Mouse (Mus musculus) cerebellum, postnatal 14 days (tissue): ENCODE data around the gene Csf2ra.
A peak's percentile ranks its signal among the peaks of the same experiment; 100 is the strongest.
"Not testable (repeated sequence)": the region's sequence is repeated elsewhere in the genome, so short reads cannot be mapped to it uniquely, and the experiment has no call there.

Experiments
- DNase-seq, 2 experiments: peaks; one replicate each; pipeline ENCODE4 v3.0.0; 2021; ENCODE audit warnings: mixed read lengths in 2 of 2

Csf2ra gene

GRCm38 (mm10) chr19:61224678-61225525 is 3.3 kb downstream of the Csf2ra start:
- DNase-seq, result peak; percentile 19 to 45

- DNase-seq, result peak in 1 of 2 experiments; percentile 12
Measured at GRCm38 (mm10) chr19:61223706-61224328, 4.4 kb downstream of the Csf2ra start.

GRCm38 (mm10) chr19:61207506-61207905 is 20.7 kb downstream of the Csf2ra start:
- DNase-seq, result not testable (repeated sequence)

- peak; percentile 19 to 34 for DNase-seq
Measured at GRCm38 (mm10) chr19:61199836-61200235, 28.4 kb downstream of the Csf2ra start.

GRCm38 (mm10) chr19:61199316-61199715 is 28.9 kb downstream of the Csf2ra start:
- DNase-seq, result peak; percentile 92 to 93

GRCm38 (mm10) chr19:61183590-61183989 is 44.6 kb downstream of the Csf2ra start, which contains the start of gene Gm6020:
Gene Gm6020 (plus strand): TSS chr19:61183890.
- not testable (repeated sequence) for DNase-seq

- peak in 1 of 2 experiments; percentile 7 for DNase-seq
Measured at GRCm38 (mm10) chr19:61175756-61176324, 52.4 kb downstream of the Csf2ra start, which contains the start of gene Gm7102. Gene Gm7102 (minus strand): TSS chr19:61176309.
